Mouse (Mus musculus) forebrain, embryonic 15.5 days (tissue): ENCODE data around the gene Vsnl1. TPM values are rescaled to one million over a fixed set of nuclear protein-coding genes. Genes with fewer than 3 reads are reported as not detected.

Experiments
- ATAC-seq: fragments of 200-750 bp; cut with Nextera tagmentation; replicated peaks from 2 replicates; pipeline ENCODE4 v1.8.0; 2017; ENCODE audit warnings: mild to moderate bottlenecking, moderate TSS enrichment, moderate library complexity
- H3K27ac ChIP-seq: fragments of 300-500 bp; sonication (generic); replicated peaks from 2 replicates; pipeline ENCODE4 v1.5.1; 2015; ENCODE audit warnings: mild to moderate bottlenecking, inconsistent platforms
- H3K27me3 ChIP-seq: fragments of 300-500 bp; sonication (generic); 2 replicates; pipeline ENCODE4 v1.6.1; 2015; ENCODE audit warnings: inconsistent platforms
- H3K36me3 ChIP-seq: fragments of 300-500 bp; sonication (generic); 2 replicates; pipeline ENCODE4 v1.6.1; 2015; ENCODE audit warnings: mild to moderate bottlenecking, inconsistent platforms
- H3K4me1 ChIP-seq: fragments of 300-500 bp; sonication (generic); 2 replicates; pipeline ENCODE4 v1.6.1; 2015; ENCODE audit warnings: inconsistent platforms
- H3K4me2 ChIP-seq: fragments of 300-500 bp; sonication (generic); replicated peaks from 2 replicates; pipeline ENCODE4 v1.6.1; 2015; ENCODE audit warnings: mild to moderate bottlenecking, inconsistent platforms
- H3K4me3 ChIP-seq: fragments of 300-500 bp; sonication (generic); 2 replicates; pipeline ENCODE4 v1.5.1; 2015; ENCODE audit warnings: mild to moderate bottlenecking, inconsistent platforms
- H3K9ac ChIP-seq: fragments of 300-500 bp; sonication (generic); replicated peaks from 2 replicates; pipeline ENCODE4 v1.6.1; 2015; ENCODE audit warnings: mild to moderate bottlenecking, inconsistent platforms
- H3K9me3 ChIP-seq: fragments of 300-500 bp; sonication (generic); 2 replicates; pipeline ENCODE4 v1.6.1; 2016; ENCODE audit warnings: inconsistent platforms
- WGBS: fragments of 180-500 bp; shearing (Covaris S2); methylation state at CpG from one replicate; pipeline ENCODE4 v1.1.7; 2015; ENCODE audit warnings: mixed read lengths; 5-methylcytosine and 5-hydroxymethylcytosine counted together
- microRNA-seq: library from miRNA; unstranded; fragments of <30 nt; microRNA quantifications from one replicate; pipeline ENCODE4, GENCODE M21; 2016
- polyA plus RNA-seq: library from polyadenylated mRNA; unstranded; fragments of >200 nt; fragmentation: Nextera tagmentation; extraction: Ambion mirVana; gene quantifications from 2 replicates; pipeline ENCODE4 v1.2.1, GENCODE M21; 2015

Gene Vsnl1
- polyA plus RNA-seq, 1 experiment from 2014 or later: 16.6 TPM

DNA sequence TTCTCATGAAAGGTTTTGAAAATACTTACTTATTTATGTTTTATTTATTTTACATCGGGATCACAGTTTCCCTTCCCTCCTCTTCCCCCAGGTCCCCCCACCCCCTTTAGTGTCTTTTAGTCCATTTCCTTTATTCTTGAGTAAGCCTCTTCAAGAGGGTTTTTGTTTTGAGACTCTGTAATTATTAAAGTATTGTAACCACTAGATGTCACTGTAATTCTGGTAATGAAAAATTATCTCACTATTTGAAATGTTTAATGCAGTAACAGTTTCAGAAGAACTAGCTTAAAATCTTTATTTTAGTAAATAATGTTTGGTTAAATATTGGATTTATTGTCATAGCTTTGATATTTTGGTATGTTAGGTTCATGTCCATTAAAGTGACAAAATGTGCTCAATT lies 122.6 kb downstream of the Vsnl1 start:
- Histone ChIP-seq H3K36me3 (peaks cover 48% of the 10 kb centered on the region), H3K27ac (no peak overlapping the region), H3K9ac (no peak overlapping the region), H3K4me2 (no peak overlapping the region), H3K4me1 (no peaks in the 10 kb centered on the region), H3K4me3 (no peak overlapping the region), H3K27me3 (no peaks in the 10 kb centered on the region), H3K9me3 (no peaks in the 10 kb centered on the region)
- ATAC-seq: no peak
- WGBS: 54% methylated on average over 1 of the region's 1 CpGs

DNA sequence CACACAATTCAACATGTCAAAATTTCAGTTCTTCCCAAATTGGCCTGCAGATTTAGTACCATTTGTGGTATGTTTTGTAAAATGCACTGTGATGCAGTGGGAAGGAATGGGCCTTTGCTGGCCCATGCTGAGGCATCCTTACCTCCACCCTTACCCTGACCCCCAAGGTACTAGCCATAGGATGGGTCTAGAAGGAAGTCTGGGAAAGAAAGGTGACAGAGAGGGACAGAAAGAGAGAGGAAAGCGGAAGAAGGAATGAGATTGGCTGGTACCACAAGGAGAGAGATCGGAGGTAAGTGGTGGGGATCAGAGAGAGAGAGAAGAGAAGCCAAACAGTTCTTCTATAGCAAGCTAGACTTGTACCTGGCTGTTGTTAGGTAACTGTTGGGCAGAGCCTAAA lies 125.3 kb downstream of the Vsnl1 start:
- Histone ChIP-seq H3K9ac (no peak overlapping the region), H3K4me2 (no peak overlapping the region), H3K27me3 (no peaks in the 10 kb centered on the region), H3K9me3 (no peaks in the 10 kb centered on the region), H3K36me3 (peaks cover 47% of the 10 kb centered on the region), H3K27ac (no peak overlapping the region), H3K4me3 (no peak overlapping the region), H3K4me1 (no peaks in the 10 kb centered on the region)
- ATAC-seq: no peak
- WGBS: 97% methylated on average over 2 of the region's 2 CpGs

DNA sequence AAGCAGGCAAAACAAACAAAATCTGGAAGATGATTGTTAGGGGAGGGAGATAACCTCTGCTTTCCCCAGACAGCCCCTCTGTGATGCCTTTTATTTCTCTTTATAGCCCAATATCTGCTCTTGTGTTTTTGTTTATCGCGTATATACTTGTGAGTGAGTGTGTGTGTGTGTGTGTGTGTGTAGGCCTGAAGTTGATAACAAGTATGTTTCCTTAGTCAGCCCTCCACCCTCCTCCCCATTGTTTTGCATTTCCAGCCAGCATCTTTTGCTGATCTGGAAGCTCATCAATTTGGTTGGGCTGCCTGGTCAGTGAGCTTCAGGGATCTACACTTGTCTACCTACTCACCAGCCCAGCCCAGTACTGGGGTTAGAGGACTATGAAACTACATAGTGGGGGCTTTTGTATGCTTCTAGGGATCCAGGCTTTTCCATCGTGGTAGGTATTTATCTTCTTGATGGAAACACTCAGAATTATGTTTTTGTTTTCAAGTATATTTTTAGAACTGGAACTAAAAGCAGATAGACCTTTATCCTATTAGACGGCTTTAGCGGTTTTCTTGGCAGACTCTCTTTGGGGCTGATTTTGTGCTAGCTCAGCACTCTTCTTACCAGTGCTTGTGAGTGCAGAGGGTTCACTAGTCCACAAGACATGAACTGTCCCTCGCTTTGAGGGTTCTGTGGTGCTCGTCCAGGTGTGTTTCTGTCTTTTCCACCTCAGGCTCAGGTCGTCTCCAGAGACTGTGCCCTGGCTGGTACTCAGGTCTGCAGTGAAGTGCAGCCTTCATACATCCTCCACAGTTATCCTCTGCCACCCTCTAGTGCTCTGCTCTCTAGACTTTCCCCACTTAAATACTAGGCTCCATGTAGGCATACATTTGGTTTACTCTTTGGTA lies 129.4 kb downstream of the Vsnl1 start:
- Histone ChIP-seq H3K9me3 (no peaks in the 10 kb centered on the region), H3K4me2 (no peak overlapping the region), H3K4me1 (no peaks in the 10 kb centered on the region), H3K27me3 (no peaks in the 10 kb centered on the region), H3K4me3 (no peak overlapping the region), H3K36me3 (peaks cover 54% of the 10 kb centered on the region), H3K9ac (no peak overlapping the region), H3K27ac (no peak overlapping the region)
- no peak for ATAC-seq
- 91% methylated on average over 8 of the region's 8 CpGs for WGBS

DNA sequence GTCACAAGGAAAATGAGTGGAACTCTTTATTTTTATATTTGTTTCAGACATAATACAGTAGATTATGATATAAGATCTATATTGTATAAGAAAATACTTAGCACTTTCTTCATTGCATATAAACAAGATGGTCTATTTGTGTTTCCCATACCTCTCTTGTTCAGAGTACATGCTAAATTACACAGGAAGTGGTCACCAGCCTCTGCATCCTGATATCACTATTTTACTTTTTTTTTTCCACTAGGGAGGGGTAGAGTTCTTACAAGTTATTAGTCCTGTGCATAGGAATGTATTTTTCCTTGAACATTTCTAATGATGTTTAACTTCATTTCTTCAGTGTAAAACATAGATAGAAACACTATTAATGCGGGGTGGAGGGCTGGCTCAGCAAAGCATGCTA lies 135.6 kb downstream of the Vsnl1 start:
- WGBS: 93% methylated on average over 1 of the region's 1 CpGs
- Histone ChIP-seq H3K9ac (no peak overlapping the region), H3K27ac (no peak overlapping the region), H3K4me1 (no peaks in the 10 kb centered on the region), H3K9me3 (no peaks in the 10 kb centered on the region), H3K4me3 (no peak overlapping the region), H3K4me2 (no peak overlapping the region), H3K36me3 (peaks cover 66% of the 10 kb centered on the region), H3K27me3 (no peaks in the 10 kb centered on the region)
- ATAC-seq: no peak

DNA sequence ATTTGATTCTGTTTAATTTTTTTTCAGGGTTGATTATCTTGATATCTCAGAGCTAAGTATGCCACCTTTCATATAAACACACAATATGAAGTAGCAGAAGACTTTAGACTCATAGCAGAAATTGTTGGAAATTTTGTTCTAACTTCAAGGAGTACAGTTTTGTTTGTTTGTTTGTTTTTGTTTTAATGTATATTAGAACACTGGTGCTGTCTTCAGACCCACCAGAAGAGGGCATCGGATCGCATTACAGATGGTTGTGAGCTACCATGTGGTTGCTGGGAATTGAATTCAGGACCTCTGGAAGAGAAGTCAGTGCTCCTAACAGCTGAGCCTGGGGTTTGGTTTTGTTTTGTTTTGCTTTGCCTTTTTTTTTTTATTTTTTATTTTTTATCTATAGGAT lies 150.0 kb downstream of the Vsnl1 start:
- peaks cover 67% of the 10 kb centered on the region for H3K36me3 ChIP-seq
- no peak overlapping the region for H3K4me3 ChIP-seq

DNA sequence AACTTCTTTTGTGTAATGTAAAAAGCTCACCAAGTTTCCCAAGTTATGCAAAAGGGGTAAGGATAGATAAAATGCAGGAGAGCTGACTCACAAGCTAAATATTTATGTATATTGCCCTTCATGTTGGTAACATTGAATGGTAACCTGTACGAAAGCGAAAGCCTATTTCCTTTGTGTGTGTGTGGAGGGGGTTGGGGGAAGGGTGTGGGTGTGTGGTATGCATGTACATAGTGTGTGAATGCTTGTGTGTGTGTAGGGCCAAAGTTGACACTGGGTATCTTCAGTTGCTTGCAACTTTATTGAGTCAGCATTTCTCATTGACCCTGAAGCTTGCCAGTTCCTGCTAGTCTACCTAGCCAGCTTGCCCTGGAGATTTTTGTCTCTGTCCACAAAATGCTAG lies 154.8 kb downstream of the Vsnl1 start:
- Histone ChIP-seq H3K4me2 (no peak overlapping the region), H3K9ac (no peak overlapping the region), H3K4me1 (no peaks in the 10 kb centered on the region), H3K4me3 (no peak overlapping the region), H3K27me3 (no peaks in the 10 kb centered on the region), H3K36me3 (peaks cover 60% of the 10 kb centered on the region), H3K9me3 (no peaks in the 10 kb centered on the region), H3K27ac (no peak overlapping the region)
- 96% methylated on average over 2 of the region's 2 CpGs for WGBS
- no peak for ATAC-seq

More for the DNA sequence above, 150.0 kb downstream of the Vsnl1 start:
- no peak overlapping the region for H3K4me2 ChIP-seq
- no peak overlapping the region for H3K9ac ChIP-seq
- no peaks in the 10 kb centered on the region for H3K9me3 ChIP-seq
- ATAC-seq: no peak
- no peaks in the 10 kb centered on the region for H3K27me3 ChIP-seq
- no peak overlapping the region for H3K27ac ChIP-seq
- H3K4me1 ChIP-seq: no peaks in the 10 kb centered on the region
- WGBS: 98% methylated on average over 2 of the region's 2 CpGs

DNA sequence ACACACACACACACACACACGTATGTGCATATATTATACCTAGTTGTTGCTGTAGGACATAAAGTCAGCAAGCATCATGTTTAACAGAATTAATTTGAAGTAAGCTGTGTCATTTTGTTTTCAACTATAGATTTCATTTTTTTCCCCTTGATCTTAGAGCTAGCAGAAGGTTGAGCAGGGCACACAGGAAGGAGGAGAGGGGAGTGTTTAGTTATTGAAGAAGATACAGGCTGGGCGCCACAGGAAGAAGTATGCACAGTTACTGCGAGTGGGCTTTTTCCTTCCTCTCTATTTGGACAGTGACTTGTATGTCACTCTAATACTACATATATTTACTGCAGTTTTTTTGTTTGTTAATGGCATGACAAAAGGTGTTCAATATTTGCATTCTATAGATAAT lies 156.5 kb downstream of the Vsnl1 start:
- H3K9ac ChIP-seq: no peak overlapping the region
- H3K4me1 ChIP-seq: no peaks in the 10 kb centered on the region
- no peak for ATAC-seq
- WGBS: 92% methylated on average over 3 of the region's 3 CpGs
- H3K36me3 ChIP-seq: peaks cover 52% of the 10 kb centered on the region
- no peak overlapping the region for H3K4me3 ChIP-seq
- H3K4me2 ChIP-seq: no peak overlapping the region
- no peak overlapping the region for H3K27ac ChIP-seq
- H3K9me3 ChIP-seq: no peaks in the 10 kb centered on the region
- H3K27me3 ChIP-seq: no peaks in the 10 kb centered on the region

DNA sequence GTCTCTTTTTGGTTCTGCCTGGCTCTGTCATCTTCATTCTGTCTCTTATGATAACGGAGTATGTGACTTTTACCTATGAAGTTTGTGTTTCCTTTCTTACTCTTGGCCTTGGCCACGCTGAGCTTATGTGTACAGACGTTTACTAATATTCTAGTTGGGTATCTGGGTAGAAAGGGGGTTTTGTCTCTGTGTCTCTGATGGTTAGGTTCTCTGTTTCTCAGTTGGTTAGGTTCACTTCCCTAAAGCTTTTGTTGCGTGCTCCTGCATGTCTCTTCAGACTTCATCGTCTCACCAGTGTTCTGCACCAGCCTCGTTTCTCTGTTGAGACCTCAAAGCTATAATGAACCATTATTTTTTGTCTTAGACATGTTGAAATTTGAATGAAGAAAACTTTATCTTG lies 159.2 kb downstream of the Vsnl1 start:
- Histone ChIP-seq H3K27me3 (no peaks in the 10 kb centered on the region), H3K36me3 (peaks cover 53% of the 10 kb centered on the region), H3K9me3 (no peaks in the 10 kb centered on the region), H3K27ac (no peak overlapping the region), H3K4me2 (no peak overlapping the region), H3K4me3 (no peak overlapping the region), H3K4me1 (no peaks in the 10 kb centered on the region), H3K9ac (no peak overlapping the region)
- no peak for ATAC-seq
- WGBS: 92% methylated on average over 6 of the region's 6 CpGs

DNA sequence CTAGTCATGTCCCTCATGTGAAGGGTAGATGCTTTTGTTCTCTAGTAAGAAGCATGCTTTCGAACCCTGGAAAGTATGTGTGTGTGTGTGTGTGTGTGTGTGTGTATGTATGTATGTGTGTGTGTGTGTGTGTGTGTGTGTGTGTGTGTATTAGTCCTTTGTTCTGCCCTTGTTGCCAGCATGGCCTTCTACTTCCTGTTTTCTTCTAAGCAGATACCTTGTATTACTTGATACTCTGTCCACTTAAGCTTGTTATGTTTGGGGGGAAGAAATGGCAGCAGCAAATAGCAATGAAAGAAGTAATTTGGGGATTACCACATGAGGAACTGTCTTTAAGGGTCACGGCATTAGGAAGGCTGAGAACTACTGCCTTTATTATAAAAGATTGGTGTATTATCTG lies 159.8 kb downstream of the Vsnl1 start:
- H3K27ac ChIP-seq: no peak overlapping the region
- 91% methylated on average over 2 of the region's 2 CpGs for WGBS
- no peaks in the 10 kb centered on the region for H3K9me3 ChIP-seq
- no peak overlapping the region for H3K4me2 ChIP-seq
- no peak for ATAC-seq
- H3K27me3 ChIP-seq: no peaks in the 10 kb centered on the region
- no peak overlapping the region for H3K4me3 ChIP-seq
- H3K4me1 ChIP-seq: no peaks in the 10 kb centered on the region
- H3K36me3 ChIP-seq: peaks cover 51% of the 10 kb centered on the region
- no peak overlapping the region for H3K9ac ChIP-seq

Small RNA genes within 50 kb of the gene (microRNA-seq; reads per million reads assigned to microRNA genes)
- gene Mir7675: not detected

Other genes with a start within 250 kb of the Vsnl1 start
- not detected in 2 replicates for gene Msgn1, start 227.6 kb downstream of the Vsnl1 start, polyA plus RNA-seq
- 3.9 and 4.7 TPM in 2 replicates for gene Gen1, start 170.8 kb downstream of the Vsnl1 start, polyA plus RNA-seq
- 118 and 128 TPM in 2 replicates for gene Smc6, start 170.7 kb downstream of the Vsnl1 start, polyA plus RNA-seq
- 0.31 and 0.33 TPM in 2 replicates for gene Rad51ap2, start 19.5 kb upstream of the Vsnl1 start, polyA plus RNA-seq